Mouse (Mus musculus) urinary bladder, postnatal 36 days (tissue): ENCODE data around the gene Wdr43.
"Not testable (repeated sequence)": the region's sequence is repeated elsewhere in the genome, so short reads cannot be mapped to it uniquely, and the experiment has no call there.

ENCODE experiments used
- DNase-seq, 2 experiments: peaks; one replicate each; pipeline ENCODE4 v3.0.0; 2022; ENCODE audit warnings: low spot score in 2 of 2, mixed read lengths in 1 of 2

The Wdr43 gene

DNA sequence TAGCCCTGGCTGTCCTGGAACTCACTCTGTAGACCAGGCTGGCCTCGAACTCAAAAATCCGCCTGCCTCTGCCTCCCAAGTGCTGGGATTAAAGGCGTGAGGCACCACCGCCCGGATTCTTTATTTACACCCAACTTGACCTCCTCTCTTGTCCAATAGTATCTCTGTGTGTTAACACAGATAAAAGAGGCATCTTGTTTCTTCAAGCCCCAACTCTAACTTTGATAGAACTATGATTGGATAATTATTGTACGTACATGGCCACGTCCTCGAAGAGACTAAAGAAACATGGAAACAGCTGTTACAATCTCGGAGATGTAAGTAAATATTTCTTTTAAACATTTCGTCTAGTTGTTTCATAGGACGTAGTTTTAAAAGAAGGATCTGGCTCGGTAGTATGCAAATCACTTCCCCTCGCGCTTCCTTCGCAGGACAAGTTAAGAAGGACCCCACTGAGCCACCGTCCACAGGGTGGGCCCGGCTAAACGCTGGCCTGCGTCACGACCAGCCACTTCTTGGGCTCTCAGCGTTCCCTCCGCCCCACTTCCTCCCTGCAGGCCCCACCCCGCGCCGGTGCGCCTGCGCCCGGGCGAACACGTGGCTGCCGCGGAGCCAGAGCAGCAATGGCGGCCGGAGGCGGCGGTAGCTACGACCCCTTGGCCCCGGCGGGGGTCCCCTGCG lies at the start of gene Wdr43:
Gene Wdr43 (plus strand): TSS at position 258 of the 681 bp plus-strand sequence.
- DNase-seq = peak; percentile 92 to 96

DNA sequence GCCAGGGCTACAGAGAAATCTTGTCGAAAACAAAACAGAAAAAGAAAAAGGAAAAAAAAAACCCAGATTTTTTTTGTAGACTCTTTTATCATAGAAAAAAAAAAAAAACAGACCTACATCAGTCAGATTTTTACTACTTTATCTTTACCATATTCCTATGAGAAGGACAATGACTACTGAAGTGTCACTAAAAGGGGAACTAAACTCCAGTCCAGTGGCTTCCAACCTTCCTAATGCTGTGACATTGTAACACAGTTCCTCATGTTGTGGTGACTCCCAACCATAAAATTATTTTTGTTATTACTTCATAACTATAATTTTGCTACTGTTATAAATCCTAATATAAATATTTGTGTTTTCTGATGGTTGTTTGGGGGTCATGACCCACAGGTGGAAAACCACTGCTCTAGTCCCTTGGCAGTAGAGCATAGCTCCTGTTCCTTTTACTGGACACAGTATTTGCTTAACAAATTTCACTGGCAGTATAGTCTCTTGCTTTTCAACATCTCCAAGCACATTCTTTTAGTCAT lies 36.5 kb upstream of the Wdr43 start:
- no peak for DNase-seq

DNA sequence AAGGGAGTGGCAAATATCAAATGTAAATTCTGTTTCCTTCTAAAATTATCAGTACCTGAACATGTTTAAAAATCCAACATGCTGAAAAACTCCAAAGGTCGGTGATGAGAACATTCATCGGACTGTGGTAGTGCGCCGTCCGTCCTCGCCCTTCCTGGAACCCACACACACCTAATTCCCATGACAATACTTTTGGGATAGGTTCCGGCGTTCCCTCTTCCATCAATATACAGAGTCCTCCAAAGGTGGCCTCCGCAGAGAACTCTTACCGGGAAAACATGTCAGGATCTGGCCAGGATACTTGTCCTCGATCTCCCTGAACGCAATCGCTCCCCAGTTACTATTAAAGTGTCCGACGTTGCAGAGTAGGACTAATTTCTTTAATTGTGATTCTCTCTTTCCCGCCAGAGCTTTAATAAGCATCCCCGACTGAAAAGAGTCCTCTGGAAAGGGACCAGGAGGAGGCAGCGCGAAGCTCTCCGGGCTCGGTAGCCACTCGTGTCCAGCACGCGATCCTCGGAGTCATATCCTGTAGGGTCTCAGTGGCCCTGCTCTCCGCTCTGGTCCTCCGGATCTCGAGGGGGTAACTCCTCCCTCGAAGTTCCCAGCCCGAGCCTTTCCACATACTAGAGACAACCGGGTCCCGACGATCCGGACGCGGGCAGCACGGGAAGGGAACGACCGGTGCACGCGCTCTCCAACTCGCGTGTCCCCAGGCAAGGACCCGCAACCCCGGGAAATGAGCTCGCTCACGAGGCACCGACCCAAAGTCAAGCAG lies 17.6 kb upstream of the Wdr43 start:
- no peak for DNase-seq

DNA sequence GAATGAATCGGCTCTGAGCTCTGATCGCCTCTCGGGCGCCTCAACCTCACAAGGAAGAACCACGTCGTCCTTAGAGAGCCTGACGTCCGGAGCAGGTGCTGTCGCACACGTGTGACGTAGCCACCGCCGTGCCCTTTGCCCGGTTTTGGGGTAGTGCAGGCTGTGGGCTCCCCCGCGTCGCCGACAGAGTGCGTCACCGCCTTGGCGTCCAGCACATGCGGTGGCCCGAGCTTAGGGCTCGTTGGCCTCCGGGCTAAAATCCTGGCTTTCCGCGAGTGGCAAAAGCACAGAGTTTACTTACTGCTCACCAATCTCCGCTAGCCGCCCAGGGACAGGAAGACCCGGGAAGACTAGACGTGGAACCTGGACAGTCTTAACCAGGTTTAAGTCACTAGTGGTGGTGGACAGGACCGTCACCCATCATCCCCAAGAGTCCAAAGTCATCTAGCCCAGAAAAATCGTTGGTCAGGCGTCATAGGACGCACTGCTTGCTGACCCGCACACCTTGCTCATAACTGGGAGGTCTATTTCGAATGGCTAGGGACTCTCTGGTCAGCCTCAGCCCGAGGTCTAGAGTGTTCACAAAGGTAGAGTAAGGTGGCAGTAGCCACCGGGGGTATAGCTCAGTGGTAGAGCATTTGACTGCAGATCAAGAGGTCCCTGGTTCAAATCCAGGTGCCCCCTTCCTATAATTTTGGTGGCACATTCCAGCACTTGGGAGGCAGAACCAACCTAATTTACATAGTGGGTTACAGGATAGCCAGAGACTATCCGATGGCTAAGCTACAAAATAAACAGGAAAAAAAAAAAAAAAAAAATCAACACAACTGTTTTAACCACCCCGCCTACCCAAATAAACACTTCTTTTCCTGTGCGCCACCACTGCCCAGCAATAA lies 16.8 kb upstream of the Wdr43 start:
- DNase-seq = peak; percentile 78 to 85

DNA sequence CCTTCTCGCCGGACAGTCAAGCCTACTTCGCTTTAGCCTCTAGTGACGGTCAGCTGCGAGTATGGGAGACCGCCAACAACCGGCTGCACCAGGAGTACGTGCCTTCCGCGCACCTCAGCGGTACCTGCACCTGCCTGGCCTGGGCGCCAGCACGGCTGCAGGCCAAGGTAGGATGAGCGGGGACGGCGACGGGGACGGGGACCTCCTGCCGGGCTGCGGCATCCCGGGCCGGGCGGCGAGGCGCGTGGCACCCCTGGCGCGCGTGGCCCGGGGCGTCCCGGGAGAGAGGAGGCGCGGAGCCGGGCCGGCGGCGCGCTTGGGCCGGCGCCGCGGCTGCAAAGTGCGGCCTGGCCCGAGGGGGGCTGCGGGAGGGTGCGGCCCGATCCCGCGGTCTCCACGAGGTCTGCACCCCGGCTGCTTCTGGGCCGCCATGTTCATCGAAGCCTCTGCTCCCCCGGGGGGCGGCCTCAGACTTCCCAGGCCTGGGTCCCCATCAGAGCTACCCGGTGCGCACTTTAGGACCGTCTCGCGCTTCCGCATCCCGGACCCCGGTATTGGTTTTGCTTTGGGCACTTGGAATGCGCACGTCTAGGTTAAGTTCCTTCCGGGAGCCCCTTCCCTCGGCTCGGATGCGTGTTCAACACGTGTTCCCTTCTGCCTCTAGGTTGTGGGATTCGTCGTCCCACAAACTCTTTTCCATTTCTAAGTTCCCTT lies 781 bp downstream of the Wdr43 start:
- peak; percentile 7 to 12 for DNase-seq

DNA sequence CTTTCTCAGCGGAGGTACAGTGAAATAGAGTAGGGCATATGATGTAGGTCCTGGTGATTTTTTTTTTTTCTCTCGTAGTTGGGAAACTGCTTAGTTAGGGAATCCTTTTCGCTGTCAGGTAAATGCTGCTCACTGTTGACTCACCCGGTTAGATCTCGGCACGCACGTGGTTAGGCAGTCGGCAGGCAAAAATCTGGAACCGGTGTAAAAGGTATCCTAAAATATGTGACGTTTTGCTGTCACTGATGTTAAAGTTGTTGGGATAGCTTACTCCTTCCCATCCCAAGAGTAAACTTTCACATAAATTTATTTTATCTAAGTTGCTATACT lies 1.3 kb downstream of the Wdr43 start:
- no peak for DNase-seq

DNA sequence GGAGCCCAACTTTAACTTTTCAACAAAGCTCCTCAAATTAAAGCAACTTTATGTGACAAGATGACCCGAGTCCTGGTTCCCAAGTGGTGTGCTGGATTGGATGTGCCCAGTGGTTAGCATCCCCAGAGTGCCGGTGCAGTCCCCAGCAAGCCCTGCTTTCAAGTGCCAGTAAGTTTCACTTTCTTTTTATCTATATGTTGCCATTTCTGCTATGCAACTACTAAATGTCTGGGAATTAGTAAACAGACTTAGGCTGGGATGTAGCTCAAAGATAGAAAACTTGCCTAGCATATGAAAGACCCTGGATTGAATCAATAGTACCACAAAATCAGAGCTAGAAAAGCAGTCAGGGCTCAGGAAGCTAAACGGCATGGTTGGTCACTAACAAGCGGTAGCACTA lies 2.3 kb downstream of the Wdr43 start:
- no peak for DNase-seq

DNA sequence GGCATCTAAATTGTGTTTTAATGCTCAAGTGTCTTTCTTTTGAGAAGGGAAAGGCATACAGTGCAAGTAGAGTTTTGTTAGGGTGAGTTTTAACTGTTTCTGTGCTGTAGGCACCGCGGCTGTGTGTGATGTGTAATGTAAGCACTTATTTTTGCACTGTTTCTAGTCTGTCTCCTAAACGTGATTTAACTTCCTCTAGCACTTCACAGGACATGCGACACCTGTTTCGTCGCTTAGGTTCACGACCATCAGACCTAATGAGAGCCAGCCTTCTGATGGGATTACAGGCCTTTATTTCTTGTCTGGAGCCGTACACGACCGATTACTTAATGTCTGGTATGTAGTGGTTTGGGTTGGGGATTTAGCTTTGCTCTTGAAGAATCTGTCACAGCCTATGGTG lies 16.1 kb downstream of the Wdr43 start:
- DNase-seq = no peak

DNA sequence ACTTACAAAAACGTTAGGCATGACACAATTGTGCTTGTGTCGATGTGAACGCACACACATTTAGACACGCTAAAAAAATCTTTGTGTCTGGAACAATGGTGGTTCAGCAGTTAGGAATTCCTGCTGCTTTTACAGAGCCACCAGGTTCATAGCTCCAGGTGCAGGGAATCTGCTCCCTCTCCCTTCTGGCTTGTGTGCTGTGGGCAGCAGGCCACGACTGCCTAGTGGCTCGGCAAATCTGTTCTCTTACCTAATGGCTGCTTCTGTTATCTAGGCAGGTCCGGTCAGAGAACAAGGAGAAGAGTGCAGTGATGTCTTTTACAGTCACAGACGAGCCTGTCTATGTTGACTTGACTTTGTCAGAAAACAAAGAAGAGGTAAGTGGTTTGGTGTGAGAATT lies 17.7 kb downstream of the Wdr43 start:
- no peak for DNase-seq

DNA sequence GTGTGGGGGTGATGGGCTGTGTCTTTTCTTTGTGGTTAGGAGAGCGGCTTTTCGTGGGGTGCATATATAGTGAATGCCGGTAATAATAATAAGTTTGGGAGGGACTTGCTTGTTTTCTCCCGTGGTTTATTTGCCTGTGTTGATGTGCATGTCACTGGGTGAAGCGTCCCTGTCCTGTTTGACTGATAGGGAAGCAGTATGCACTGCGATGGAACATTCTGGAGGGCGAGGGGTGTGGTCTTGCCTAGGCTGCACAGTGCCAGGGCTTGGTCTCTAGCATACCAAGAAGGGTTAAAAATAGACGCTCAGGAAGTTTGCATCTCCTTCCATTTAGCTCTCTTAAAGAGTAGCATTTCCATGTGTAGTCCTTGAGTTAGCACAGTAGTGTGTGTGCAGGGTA lies 21.1 kb downstream of the Wdr43 start:
- no peak for DNase-seq

DNA sequence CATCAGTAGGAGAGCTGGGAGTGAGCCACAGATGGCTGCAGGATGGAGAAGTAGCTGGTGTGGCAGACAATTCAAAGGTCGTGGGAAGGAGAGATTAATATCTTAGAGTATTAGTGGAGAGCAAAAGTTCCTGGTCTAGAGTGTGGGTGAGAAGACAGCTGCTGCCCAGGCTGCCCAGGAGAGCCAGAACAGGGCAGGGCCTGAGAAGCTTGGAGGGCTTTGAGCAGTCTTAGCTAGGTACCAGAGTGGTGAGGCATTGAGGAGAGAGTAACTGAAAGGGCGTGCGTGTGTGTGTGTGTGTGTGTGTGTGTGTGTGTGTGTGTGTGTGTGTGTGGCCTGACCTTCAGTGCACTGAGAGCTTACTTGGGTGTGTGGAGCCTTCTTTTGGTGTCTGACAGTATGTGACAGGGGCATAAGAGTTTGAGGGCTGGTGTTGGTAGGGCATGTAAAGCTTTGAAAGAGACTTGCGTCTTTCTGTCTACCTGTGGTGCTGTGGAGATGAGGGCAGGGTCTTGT lies 22.1 kb downstream of the Wdr43 start:
- no peak for DNase-seq

DNA sequence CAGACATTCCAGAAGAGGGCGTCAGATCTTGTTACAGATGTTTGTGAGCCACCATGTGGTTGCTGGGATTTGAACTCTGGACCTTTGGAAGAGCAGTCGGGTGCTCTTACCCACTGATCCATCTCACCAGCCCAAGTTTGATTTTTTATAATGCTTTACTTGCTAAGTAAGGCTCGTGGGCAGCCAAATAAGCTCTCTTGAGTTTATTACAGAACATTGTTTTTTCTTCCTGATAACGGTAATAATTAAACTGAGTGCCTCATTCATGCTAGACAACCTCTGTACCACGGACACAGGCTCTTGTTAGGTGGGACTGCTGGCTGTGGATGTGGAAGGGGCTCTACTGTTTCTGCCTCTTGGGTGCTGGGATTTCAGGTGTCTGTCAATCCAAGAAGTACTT lies 23.4 kb downstream of the Wdr43 start:
- DNase-seq = not testable (repeated sequence)

DNA sequence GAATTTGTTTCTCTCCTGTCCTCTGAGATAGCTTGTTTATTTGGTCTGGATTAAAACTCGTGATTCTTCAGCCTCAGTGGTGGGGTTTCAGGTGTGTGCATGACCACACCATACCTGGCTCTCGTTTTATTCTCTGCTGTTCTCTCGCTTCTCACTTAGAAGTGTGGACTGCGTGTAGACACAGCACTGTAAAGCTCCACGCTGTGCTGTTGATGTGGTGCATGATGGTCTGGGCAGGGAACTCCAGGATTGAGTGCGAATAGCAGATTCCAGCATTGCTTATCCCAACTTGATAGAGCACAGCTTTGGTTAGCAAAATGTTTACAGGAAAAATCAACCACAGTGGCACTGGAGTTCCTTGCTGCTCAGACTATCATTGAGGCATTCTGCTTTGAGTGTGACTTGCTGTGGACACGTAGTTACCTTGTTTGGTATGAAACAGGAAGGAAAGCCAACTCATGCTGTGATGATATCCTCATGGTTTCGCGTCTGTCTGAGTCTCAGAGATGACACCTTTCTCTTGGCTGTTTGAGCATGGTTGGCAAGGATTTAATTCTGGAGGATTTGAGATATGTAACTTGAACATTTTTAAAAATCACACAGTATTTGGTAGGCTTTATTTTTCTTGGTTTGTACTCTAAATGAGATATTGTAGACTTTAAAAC lies 24.9 kb downstream of the Wdr43 start:
- no peak for DNase-seq

DNA sequence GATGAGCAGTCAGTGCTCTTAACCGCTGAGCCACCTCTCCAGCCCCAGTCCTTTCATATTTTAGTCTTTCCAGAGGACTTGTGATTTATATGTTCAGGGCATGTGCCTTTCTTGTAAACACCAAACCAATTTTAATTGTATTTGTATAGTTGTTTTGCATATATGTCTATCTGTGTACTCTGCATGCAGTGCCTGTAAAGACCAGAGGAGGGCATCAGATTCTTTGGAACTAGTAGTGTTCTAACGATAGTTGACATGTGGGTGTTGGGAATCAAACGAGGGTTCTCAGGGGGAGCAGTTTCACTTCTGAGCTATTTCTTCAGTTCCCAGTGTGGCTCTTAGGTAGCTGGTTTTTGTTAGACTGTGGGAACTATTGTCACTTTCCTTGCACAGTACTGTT lies 26.5 kb downstream of the Wdr43 start:
- DNase-seq = no peak

DNA sequence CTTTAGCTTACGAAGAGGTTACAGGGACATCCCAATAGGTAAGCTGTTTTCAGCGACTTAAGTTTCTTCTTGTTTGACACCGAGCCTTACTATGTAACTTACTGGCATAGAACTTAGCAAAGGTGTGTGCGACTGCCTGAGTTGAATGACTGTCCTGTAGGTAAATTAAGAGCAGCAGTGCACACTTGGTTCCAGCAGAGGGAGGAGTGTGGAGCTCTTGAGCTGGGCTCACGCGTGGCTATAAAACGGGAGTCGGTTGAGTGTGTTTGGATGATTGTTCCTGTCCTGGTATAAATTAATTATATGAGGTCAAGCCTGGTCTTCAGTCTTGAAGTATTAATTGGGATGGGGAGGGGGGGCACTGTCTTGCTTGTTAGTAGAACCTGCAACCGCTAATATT lies 34.3 kb downstream of the Wdr43 start:
- no peak for DNase-seq

DNA sequence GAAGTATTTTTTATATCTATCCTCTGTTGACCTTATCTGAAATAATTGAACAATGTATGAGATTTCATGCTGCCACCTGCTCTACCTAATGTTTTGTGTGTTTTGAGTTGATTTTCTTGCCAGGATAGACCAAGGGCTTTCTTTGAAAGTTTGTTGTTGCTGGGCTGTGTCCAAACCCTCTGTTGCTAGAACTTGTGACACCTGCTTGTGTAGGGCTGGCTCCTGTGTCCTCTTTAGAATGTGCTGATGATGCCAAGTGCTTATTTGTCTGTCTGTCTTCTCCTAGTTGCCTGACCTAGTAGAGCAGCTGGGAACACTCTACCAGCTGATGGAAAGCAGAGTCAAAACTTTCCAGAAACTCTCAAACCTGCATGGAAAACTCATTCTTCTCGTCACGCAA lies 36.8 kb downstream of the Wdr43 start:
- no peak for DNase-seq

DNA sequence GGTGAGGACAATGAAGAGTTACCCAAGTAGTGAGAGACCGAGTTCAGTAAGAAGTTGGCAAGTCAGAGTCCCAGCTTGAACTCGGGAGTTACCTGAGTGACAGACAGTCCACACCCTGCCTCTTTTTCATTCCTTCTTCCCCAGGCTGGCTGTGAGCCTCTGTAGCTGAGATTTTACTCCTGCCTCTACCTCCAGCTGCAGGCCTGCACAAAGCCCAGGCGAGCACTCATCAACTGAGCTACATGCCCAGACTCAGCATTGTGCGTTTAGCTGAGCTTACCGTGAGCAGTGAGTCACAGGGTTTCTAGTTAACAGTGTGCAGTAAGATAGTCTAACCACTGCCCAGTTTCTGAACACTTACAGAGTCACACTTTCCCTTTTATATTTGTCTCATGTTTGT lies 37.2 kb downstream of the Wdr43 start:
- DNase-seq = peak; percentile 66 to 68

DNA sequence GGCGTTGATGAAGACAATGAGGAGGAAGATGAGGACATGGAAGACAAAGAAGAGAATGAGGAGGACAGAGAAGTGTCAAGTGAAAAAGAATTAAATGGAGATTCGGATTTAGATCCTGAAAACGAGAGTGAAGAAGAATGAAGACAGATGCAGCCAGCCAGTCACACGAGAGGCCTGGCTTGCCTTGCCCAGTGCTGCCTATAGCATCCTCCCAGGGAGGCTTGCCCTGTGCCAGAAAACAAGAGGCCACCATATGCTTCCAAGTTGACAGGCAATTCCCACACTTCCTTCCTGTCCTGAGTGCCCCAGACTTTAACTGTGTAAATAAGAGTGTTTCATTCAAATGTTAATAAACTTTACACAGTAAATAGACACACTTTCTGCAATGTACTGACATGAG lies 41.8 kb downstream of the Wdr43 start:
- no peak for DNase-seq

DNA sequence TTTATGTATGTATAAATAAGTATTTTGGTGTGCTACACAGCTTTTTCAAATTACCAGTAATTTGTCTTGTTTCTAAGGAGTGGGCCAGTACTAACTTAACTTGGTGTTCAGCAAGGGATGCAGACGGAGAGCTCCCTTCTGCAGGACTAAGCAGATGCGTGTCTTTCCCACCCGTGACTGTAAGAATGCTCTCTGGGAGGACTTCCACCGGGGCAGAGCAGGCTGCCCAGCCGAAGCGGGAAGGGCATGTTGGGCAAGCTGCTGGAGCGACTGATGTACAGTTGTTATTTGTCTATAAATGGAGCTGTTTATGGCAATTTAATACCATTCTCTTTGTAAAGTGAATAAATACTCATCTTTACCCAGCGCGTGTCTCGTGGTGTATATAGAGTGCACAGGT lies 43.0 kb downstream of the Wdr43 start:
- DNase-seq = no peak

DNA sequence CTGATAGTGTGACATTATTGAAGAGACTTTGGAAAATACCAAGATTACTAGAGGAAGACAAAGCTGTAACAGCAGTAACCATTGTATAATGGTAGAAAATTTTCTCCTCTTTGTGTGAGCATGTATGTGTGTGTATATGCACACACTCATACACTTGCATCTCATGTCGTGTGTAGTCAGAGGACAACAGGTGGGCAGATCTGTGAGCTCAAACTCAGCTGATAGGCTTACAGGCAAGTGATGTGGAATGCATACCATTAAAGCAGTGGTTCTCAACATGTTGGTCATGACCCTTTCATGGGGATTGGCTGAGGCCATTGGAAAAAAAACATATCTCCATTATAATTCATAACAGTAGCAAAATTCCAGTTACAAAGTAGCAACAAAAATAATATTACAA lies 44.7 kb downstream of the Wdr43 start:
- no peak for DNase-seq

DNA sequence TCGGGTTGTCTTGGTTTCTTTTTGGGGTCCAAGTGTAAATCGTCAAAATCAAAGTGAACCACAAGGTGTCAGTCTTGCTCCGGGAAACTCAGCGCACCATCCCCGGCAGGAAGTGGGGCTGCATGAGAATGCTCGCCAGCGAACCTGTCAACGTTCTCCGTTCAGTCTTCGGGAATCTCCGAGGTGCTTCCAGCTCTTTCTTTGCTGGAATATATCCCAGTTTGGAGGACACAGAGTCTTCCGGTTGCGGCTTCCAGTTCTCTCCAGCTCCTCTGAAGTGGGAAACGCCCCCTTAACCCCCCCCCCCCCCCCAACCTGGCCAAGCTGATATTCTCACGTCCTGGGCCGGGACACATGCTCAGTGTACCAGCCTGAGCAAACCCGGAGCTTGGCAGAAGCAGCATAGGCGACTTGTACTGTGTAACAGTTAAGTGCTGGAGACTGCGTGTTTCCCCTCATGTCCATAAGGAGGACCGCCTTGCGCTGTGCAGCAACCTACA lies 47.1 kb downstream of the Wdr43 start:
- DNase-seq = peak; percentile 64 to 69
